Mouse (Mus musculus): Measurements from ENCODE around the gene Pcyt2. TPM values are rescaled to one million over a fixed set of nuclear protein-coding genes. Genes with fewer than 3 reads are reported as not detected.

The Pcyt2 gene
- polyA plus RNA-seq, 1 experiment from 2014 or later: 73.2 TPM

DNA sequence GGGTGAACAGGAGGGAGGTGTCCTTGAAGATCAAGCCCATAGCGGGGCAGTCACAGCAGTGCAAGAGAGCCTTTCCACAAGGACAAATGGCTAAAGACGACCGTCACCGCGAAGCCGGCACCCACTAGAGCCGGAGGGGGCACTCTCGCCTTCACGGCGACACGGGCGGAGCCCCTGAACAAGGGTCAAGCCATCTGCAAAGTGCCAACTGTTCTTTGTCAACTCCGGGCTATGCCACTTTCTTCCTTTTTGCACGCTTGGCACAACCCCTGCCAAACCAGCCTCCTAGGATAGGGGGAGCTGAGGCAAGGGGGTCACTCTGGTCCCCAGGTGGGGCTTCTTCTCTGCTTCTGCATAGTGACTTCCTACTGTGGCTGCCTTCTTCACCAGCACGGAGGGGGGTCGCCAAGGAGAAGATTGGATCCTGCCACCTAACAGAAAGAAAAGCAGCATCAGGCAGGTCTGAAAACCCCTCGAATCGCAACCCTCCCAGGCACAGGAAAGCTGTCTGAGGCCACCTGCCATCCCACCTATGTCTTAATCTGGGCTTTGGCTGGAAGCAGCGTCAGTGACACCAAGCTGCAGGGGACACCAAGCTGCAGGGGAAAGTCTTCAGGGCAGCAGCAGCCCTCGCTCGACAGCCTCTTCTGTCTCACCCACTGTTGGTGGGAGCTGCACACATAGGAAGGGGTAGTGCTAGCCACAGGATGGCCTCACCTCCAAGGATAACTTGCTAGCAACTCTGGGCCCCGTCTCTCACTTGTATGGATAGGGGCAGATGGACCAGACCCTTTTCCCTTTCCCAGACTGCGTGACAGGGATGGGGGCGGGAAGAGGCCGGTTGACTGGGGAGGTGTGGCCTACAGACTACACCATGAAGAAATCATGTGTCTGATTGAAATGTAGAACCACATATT lies 1.1 kb upstream of the Pcyt2 start:
- H3K9me3 ChIP-seq (ENCODE audit: control insufficient read depth, low read length): no peaks in the 10 kb centered on the region
- no peak for ATAC-seq (ENCODE audit: insufficient number of reproducible peaks, insufficient read depth, low FRiP score, low read depth)
- 93% methylated on average over 25 of the region's 25 CpGs for WGBS
- no peak overlapping the region for H3K4me2 ChIP-seq (ENCODE audit: low read length)
- peaks cover 61% of the 10 kb centered on the region for H3K36me3 ChIP-seq (ENCODE audit: control insufficient read depth, insufficient read depth, low read length)
- H3K27me3 ChIP-seq (ENCODE audit: control insufficient read depth, insufficient read depth, low read length): no peaks in the 10 kb centered on the region
- H3K27ac ChIP-seq (replicated peaks in 1 of 2; ENCODE audit: control insufficient read depth in 1 of 2, insufficient read depth in 1 of 2, low read depth in 2 of 2, low read length in 2 of 2): no peak overlapping the region
- H3K4me1 ChIP-seq (ENCODE audit: control insufficient read depth in 2 of 2, insufficient read depth in 2 of 2, low read length in 2 of 2): peaks cover 8 to 11% of the 10 kb centered on the region in 2 experiments
- no peak overlapping the region for H3K4me3 ChIP-seq (ENCODE audit: control insufficient read depth in 1 of 2, insufficient read depth in 1 of 2, low read depth in 1 of 2, low read length in 2 of 2)
- H3K9ac ChIP-seq (ENCODE audit: low read length): no peak overlapping the region

DNA sequence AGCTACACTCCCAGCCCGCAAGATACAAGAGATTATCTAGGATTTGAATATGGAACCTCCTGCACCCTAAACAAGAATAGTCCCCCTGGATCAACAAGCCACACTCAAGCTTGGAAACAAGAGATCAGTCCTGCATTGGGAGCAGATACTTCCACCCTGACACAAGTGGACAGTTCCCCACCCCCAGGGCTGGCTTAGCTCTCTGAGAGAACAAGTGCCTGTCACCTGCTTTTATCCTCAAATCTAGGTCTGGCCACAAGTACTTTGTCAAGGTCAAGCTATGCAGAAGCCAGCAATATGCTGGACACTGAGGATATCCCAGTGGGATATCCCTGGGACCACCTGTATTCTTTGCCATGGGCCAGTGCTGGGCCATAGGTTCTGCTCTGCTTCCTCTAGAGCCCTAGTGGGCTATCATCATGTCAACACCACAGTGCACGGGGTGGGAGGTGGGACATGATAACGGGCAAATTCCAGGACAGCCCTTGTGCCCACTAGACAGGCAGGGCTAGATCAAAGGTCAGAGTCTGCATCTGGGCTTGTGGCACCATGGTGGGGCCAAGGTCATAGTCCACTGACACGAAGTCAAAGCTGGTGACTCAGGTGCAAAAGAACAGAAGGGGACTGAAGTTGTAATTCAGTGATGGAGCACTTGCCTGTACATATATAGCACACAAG lies 980 bp downstream of the Pcyt2 start:
- Histone ChIP-seq H3K4me1 (ENCODE audit: control insufficient read depth in 2 of 2, insufficient read depth in 2 of 2, low read length in 2 of 2) (peaks cover 8 to 9% of the 10 kb centered on the region in 2 experiments), H3K9me3 (ENCODE audit: control insufficient read depth, low read length) (no peaks in the 10 kb centered on the region), H3K4me3 (ENCODE audit: control insufficient read depth in 1 of 2, insufficient read depth in 1 of 2, low read depth in 1 of 2, low read length in 2 of 2) (peak overlapping the region; percentile 73 to 76), H3K27ac (replicated peaks in 1 of 2; ENCODE audit: control insufficient read depth in 1 of 2, insufficient read depth in 1 of 2, low read depth in 2 of 2, low read length in 2 of 2) (peak overlapping the region in 1 of 2 experiments; percentile 70; a peak in 1 of 4 replicates), H3K4me2 (ENCODE audit: low read length) (peak overlapping the region; percentile 89), H3K27me3 (ENCODE audit: control insufficient read depth, insufficient read depth, low read length) (no peaks in the 10 kb centered on the region), H3K9ac (ENCODE audit: low read length) (peak overlapping the region; percentile 87), H3K36me3 (ENCODE audit: control insufficient read depth, insufficient read depth, low read length) (peaks cover 66% of the 10 kb centered on the region)
- WGBS: 32% methylated on average over 4 of the region's 4 CpGs
- no peak for ATAC-seq (ENCODE audit: insufficient number of reproducible peaks, insufficient read depth, low FRiP score, low read depth)

DNA sequence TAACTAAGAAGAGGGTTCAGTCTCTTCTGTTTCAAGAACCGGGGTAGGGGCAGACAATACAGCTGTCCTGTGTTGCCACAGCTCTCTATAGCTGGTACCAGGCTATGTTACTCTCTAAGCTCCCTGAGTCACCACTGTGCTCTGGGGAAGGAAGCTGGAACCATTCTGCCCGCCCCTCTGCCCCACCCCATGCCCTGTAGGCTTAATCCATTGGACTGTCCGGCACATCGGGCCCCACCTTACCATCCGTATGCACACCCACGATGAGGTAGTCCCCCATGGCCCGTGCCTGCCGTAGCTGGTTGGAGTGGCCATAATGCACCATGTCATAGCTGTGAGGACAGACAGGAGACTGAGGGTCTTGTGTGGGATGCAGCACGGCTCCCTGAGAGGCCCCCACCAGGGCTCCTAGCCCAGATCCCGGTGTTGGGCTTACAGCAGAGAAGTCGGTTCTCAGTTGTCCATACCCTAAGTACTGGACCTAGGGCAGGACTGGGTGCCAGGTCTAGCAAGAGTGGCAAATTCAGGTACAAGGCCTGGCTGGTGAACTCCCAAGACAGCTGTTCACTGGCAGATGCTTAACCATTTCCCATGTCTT lies 2.0 kb downstream of the Pcyt2 start:
- Histone ChIP-seq H3K4me3 (ENCODE audit: control insufficient read depth in 1 of 2, insufficient read depth in 1 of 2, low read depth in 1 of 2, low read length in 2 of 2) (no peak overlapping the region), H3K9ac (ENCODE audit: low read length) (no peak overlapping the region), H3K9me3 (ENCODE audit: control insufficient read depth, low read length) (no peaks in the 10 kb centered on the region), H3K4me1 (ENCODE audit: control insufficient read depth in 2 of 2, insufficient read depth in 2 of 2, low read length in 2 of 2) (peaks cover 8 to 9% of the 10 kb centered on the region in 2 experiments), H3K4me2 (ENCODE audit: low read length) (no peak overlapping the region), H3K27ac (replicated peaks in 1 of 2; ENCODE audit: control insufficient read depth in 1 of 2, insufficient read depth in 1 of 2, low read depth in 2 of 2, low read length in 2 of 2) (no peak overlapping the region), H3K36me3 (ENCODE audit: control insufficient read depth, insufficient read depth, low read length) (peaks cover 68% of the 10 kb centered on the region), H3K27me3 (ENCODE audit: control insufficient read depth, insufficient read depth, low read length) (no peaks in the 10 kb centered on the region)
- ATAC-seq (ENCODE audit: insufficient number of reproducible peaks, insufficient read depth, low FRiP score, low read depth): no peak
- WGBS: 89% methylated on average over 11 of the region's 11 CpGs

DNA sequence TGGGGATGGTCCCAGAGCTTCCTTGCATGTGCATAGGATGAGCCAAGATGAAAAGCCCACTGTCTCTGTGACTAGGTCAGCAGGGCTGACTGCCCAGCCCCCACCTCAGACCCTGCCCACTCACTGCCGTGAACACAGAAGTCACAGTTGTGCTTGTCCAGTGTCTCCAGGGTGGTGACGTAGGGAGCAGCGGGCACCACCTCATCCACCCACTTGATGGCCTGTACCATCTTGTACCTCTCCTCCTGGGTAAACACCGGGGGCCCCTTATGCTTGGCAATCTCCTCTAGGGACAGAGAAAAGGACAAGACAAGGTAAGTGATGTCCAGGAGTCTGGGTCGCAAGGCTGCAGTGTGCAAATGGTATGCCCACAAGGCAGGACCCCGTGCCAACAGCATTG lies 2.6 kb downstream of the Pcyt2 start:
- peaks cover 67% of the 10 kb centered on the region for H3K36me3 ChIP-seq (ENCODE audit: control insufficient read depth, insufficient read depth, low read length)
- no peak overlapping the region for H3K4me3 ChIP-seq (ENCODE audit: control insufficient read depth in 1 of 2, insufficient read depth in 1 of 2, low read depth in 1 of 2, low read length in 2 of 2)
- 91% methylated on average over 6 of the region's 6 CpGs for WGBS
- H3K27me3 ChIP-seq (ENCODE audit: control insufficient read depth, insufficient read depth, low read length): no peaks in the 10 kb centered on the region
- H3K4me1 ChIP-seq (ENCODE audit: control insufficient read depth in 2 of 2, insufficient read depth in 2 of 2, low read length in 2 of 2): peaks cover 8 to 9% of the 10 kb centered on the region in 2 experiments
- no peak overlapping the region for H3K27ac ChIP-seq (replicated peaks in 1 of 2; ENCODE audit: control insufficient read depth in 1 of 2, insufficient read depth in 1 of 2, low read depth in 2 of 2, low read length in 2 of 2)
- no peak overlapping the region for H3K4me2 ChIP-seq (ENCODE audit: low read length)
- H3K9me3 ChIP-seq (ENCODE audit: control insufficient read depth, low read length): no peaks in the 10 kb centered on the region
- ATAC-seq (ENCODE audit: insufficient number of reproducible peaks, insufficient read depth, low FRiP score, low read depth): no peak
- H3K9ac ChIP-seq (ENCODE audit: low read length): no peak overlapping the region

DNA sequence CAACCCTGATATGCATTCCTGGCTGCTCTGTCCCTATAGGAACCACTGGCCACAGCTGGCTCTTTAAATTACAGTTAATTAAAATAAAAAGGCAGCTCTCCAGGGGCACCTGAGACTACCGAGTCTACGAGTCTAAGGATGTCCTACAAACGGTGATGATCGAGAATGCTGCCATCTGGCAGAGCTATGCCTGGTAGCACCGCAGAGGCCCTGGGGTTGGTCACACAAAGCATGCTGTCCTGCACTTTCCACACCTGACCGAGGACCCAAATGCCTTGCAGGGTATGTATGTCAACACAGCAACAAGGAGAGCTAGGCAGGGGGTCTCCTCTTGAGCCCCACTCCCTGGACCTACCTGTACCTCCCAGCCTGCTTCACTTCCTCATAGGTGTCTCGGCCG lies 3.8 kb downstream of the Pcyt2 start:
- H3K4me3 ChIP-seq (ENCODE audit: control insufficient read depth in 1 of 2, insufficient read depth in 1 of 2, low read depth in 1 of 2, low read length in 2 of 2): no peak overlapping the region
- peaks cover 56% of the 10 kb centered on the region for H3K36me3 ChIP-seq (ENCODE audit: control insufficient read depth, insufficient read depth, low read length)
- ATAC-seq (ENCODE audit: insufficient number of reproducible peaks, insufficient read depth, low FRiP score, low read depth): no peak
- no peaks in the 10 kb centered on the region for H3K9me3 ChIP-seq (ENCODE audit: control insufficient read depth, low read length)
- H3K4me2 ChIP-seq (ENCODE audit: low read length): no peak overlapping the region
- no peak overlapping the region for H3K9ac ChIP-seq (ENCODE audit: low read length)
- H3K4me1 ChIP-seq (ENCODE audit: control insufficient read depth in 2 of 2, insufficient read depth in 2 of 2, low read length in 2 of 2): peaks cover 11 to 17% of the 10 kb centered on the region in 2 experiments
- no peak overlapping the region for H3K27ac ChIP-seq (replicated peaks in 1 of 2; ENCODE audit: control insufficient read depth in 1 of 2, insufficient read depth in 1 of 2, low read depth in 2 of 2, low read length in 2 of 2)
- 90% methylated on average over 8 of the region's 8 CpGs for WGBS
- no peaks in the 10 kb centered on the region for H3K27me3 ChIP-seq (ENCODE audit: control insufficient read depth, insufficient read depth, low read length)

DNA sequence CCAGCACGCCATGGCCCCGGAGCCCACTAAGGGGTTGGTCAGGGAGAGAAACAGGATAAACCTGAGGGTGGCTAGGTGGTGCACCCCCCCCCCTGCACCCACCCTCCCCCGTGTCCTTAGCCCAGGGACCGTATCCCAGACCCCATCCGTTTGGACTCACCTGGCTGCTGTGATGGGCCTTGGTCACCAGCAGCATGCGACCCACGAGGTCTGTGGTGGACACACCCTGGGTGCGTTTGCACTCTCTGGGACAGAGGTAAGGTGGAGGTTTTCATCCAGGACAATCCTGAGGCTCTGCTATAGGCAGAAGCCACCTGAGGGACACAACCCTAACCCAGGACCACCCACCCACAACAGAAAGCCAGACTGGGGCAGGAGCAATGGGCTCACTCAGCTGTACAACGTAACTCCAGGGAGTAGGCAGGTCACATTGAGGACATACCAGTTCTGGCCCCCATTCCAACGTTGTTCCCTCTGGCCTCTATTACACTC lies 4.2 kb downstream of the Pcyt2 start:
- no peak for ATAC-seq (ENCODE audit: insufficient number of reproducible peaks, insufficient read depth, low FRiP score, low read depth)
- Histone ChIP-seq H3K27ac (replicated peaks in 1 of 2; ENCODE audit: control insufficient read depth in 1 of 2, insufficient read depth in 1 of 2, low read depth in 2 of 2, low read length in 2 of 2) (no peak overlapping the region), H3K27me3 (ENCODE audit: control insufficient read depth, insufficient read depth, low read length) (no peaks in the 10 kb centered on the region), H3K9me3 (ENCODE audit: control insufficient read depth, low read length) (no peaks in the 10 kb centered on the region), H3K36me3 (ENCODE audit: control insufficient read depth, insufficient read depth, low read length) (peaks cover 51% of the 10 kb centered on the region), H3K4me3 (ENCODE audit: control insufficient read depth in 1 of 2, insufficient read depth in 1 of 2, low read depth in 1 of 2, low read length in 2 of 2) (no peak overlapping the region), H3K4me2 (ENCODE audit: low read length) (no peak overlapping the region), H3K9ac (ENCODE audit: low read length) (no peak overlapping the region), H3K4me1 (ENCODE audit: control insufficient read depth in 2 of 2, insufficient read depth in 2 of 2, low read length in 2 of 2) (peaks cover 15 to 22% of the 10 kb centered on the region in 2 experiments)
- 86% methylated on average over 10 of the region's 10 CpGs for WGBS

DNA sequence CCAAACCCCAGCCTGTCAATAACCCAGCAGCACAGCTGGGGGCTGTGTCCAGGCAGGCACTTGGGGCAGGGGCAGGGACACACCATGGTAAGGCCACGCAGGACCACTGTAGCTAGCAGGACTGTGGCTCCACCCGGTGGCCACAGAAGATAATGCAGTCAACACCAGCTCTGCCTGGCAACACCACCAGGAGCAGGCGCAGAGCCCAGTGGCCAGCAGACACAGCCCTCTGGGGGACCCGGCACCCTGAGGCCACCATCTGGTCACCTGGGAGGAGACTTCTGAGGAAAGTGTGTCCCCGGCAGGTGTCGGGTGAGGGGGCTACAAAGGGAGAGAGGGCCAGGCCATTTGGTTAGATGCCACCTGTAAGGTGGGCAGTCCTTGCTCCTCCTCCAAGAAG lies 5.0 kb downstream of the Pcyt2 start:
- ATAC-seq (ENCODE audit: insufficient number of reproducible peaks, insufficient read depth, low FRiP score, low read depth): no peak; the same call in 1 of the 2 replicates
- Histone ChIP-seq H3K9ac (ENCODE audit: low read length) (no peak overlapping the region), H3K27me3 (ENCODE audit: control insufficient read depth, insufficient read depth, low read length) (no peaks in the 10 kb centered on the region), H3K4me1 (ENCODE audit: control insufficient read depth in 2 of 2, insufficient read depth in 2 of 2, low read length in 2 of 2) (peaks cover 16 to 29% of the 10 kb centered on the region in 2 experiments), H3K9me3 (ENCODE audit: control insufficient read depth, low read length) (no peaks in the 10 kb centered on the region), H3K4me2 (ENCODE audit: low read length) (no peak overlapping the region), H3K27ac (replicated peaks in 1 of 2; ENCODE audit: control insufficient read depth in 1 of 2, insufficient read depth in 1 of 2, low read depth in 2 of 2, low read length in 2 of 2) (no peak overlapping the region), H3K36me3 (ENCODE audit: control insufficient read depth, insufficient read depth, low read length) (peaks cover 46% of the 10 kb centered on the region), H3K4me3 (ENCODE audit: control insufficient read depth in 1 of 2, insufficient read depth in 1 of 2, low read depth in 1 of 2, low read length in 2 of 2) (no peak overlapping the region)
- WGBS: 46% methylated on average over 6 of the region's 6 CpGs

Measured in heart, embryonic 14.5 days (tissue).